Mouse (Mus musculus): ENCODE data around the gene Notch4.

Notch4 gene

DNA sequence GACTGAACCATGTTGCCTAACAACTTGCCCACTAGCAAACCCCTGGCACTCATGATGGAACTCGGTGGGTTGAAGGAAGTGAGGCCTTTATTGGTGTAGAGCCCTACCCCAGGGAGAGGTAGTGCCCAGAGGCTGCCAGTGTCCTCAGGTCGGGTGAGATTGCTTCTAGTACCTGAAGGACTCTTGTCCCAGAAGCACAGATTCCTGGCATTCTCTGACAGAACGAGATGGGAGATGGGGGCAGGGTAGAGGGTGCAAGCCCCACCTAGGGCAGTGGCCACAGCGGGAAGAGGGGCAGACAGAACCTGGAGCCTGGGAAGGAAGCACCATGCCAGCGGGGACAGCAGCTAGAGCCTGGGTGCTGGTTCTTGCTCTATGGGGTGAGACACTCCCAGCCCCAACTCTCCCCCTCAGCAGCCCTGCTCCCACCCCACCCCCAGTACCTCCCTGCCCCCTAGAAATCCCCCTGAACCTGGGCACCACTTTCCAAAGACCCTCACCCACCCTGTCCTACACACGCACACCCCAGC is 33.6 kb downstream of the Notch4 start, which contains the start of gene Ager:
Gene Ager, plus strand, starts transcription at position 297 of the 530 bp plus-strand sequence.
- DNase-seq: no peak

DNA sequence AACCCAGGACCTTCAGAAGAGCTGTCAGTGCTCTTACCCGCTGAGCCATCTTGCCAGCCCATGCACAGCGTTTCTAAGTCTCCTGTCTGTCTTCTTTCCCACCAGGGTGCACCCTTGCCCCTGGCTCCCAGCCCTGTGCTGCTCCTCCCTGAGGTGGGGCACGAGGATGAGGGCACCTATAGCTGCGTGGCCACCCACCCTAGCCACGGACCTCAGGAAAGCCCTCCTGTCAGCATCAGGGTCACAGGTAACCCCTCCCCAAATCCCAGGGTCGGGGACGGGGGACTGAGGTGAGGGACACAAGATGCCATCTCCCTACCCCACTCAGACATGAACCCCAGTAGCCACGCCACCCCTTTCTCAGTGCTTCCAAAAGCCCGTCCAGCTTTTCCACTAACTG is 35.8 kb downstream of the Notch4 start:
- no peak for DNase-seq

DNA sequence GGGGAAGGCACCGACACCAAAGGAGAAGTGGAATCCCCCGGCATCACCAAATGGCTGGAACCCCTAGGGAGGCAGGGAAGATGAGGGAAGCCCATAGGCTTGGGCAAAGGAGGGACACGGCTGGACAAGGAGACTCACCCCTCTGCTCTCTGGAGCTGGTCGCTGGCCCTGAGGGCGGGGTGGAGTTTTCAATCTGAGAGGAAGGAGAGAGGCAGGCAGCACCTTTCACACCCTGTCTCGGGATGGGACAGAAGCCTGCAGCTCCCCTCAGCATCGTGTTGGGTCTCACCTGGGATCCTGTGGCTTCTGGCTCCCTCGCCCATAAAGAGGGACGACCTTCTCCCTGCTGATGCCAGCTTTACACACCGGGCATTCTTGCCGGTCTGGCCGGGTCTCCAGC is 37.7 kb downstream of the Notch4 start:
- DNase-seq: no peak

DNA sequence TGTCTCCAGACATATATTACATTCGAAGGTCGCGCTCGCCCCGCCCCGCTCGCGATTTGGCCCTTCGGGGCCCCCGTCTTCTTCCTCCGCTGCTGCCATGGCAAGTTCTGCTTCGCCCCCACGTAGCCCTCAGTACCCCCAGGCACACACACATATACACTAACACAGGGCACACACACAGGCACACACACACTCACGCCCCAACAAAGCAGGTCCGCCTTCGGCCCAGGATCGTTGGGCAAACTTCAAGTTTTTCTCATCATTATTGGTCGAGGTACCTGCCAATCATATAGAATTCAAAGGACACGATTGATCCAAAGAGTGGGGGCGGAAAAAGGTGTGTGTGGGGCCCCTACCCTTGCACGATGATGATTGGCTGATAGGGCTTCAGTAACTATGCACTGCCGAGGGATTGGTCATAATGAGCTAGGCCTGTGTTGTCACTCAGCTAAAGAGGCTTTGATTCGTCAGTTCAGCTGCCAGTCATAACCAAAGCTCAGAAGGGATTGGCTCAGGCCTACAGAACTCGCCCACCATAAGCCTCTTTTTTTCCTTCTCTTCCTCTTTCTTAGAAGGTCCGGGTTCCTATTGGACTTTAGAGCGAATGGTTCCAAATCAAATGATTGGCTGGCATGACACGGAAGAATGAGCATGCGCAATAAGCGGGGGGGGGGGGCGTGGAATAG is 39.5 kb downstream of the Notch4 start, which contains the start of gene Rnf5:
Gene Rnf5, minus strand, starts transcription at position 316 of the 686 bp plus-strand sequence.
- peak; percentile 100 for DNase-seq

DNA sequence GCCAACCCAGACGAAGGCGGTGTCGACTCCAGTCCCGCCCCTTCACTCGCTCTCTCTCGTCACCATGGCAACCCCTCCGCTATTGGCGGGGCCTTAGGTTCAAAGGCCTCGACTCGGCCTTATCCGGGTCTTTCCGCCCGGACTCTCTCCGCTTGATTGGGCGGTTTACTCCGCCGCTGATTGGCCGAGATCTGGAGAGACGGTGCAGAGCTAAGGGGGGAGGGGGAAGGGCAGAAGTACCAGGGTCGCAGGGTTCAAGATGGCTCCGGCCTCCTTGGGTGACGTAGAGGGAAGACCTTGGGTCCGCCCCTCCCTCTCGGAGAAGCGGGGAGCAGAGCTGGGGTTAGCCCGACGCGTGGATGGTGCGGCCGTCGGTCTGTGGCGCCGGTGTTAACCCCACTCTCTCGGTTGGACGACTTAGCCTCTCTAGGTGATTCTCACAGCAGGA is 40.0 kb downstream of the Notch4 start, which contains the start of gene Agpat1:
Gene Agpat1, plus strand, starts transcription at position 202 of the 448 bp plus-strand sequence.
- peak; percentile 99 to 100 for DNase-seq

DNA sequence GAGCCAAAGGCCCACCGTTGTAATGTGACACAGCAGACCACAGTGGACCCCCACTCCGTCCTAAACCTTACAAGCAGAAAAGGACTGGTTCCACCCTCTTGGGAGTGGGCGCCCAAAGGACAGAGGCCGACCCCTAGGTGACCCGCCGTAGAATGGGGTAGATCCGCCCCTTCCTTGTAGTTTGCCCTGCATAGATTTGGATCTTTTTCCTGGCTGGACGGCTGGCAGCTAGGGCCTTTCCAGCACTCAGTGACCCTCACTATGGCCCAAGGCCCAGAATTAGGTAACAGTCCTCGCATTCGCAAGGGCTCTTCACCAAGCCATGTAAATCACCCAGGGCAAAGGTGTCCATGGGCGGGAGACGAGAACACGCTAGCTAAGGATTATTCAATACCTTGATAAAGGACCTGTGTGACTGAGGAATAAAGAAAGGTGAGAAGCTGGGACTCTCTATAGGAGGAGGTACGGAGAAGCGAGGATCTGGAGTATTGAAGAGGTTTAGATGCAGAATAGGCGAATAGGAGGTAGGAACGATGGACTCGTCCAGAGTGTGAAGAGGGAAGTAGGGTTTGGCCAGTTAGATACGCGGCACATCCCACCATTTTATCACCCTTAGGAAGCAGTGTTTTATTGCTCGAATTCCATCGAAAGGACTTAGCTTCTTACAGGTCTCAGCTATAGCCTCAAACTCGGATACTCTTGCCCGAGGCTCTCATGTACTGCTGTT is 40.6 kb downstream of the Notch4 start:
- DNase-seq: peak; percentile 84 to 90

DNA sequence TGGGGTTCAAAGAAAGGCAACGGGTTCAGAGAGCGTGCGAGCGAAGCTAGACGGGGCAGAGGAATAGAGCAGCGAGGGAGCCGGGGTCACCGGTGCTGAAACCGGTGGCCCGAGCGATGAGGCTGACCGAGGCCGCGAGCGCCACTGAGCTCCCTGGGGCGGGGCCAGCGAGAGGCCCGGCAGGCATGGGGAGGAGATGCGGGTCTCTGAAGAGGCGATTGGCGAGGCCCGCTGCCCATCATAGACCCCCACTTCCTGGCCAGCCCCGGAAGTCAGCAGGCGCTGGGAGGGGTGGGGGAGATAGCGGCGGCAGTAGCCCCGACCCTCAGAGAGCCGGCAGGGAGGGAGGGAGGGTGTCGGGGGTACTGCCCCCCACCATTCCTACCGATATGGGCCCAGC is 41.5 kb downstream of the Notch4 start:
- peak; percentile 96 to 98 for DNase-seq

DNA sequence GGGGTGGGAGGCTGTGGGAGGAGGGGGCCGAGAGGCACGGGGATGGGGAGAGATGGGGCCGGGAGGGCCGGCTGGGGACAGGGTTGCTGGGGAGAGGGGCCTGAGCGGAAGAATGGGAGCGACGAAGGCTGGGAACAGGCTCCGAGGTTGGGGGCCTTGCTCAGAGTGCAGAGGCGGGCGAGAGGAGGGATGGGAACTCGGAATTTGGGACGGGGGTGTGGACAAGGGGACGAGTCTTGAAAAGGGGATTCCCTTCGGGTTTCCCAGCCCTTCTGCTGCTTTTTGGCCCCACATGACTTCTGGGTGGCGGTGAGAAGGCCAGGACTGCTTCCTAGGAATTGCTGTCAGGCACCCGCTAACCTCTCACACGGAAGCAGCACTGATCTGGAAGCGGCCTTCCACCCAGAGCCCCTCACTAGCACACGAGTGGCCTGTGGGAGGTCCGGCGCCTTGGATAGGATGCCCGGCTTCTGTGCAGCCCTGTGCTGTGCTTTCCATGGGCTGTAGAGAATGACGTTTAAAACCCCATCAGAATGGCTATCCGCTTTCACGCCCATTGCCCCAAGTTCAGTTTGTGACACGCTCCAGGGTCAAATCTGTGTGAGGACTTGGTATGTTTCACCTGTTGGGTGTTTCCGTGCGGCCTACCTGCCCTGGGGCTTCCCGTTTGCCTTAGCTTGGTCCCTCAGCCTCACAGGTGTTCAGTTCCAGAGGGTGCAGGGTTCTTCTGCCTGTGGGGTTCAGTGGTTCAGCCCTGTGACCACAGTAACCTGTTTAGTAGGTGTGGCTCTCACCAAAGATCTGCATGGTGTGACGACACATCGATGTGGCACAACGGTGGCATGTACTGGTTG is 42.3 kb downstream of the Notch4 start:
- DNase-seq: no peak

DNA sequence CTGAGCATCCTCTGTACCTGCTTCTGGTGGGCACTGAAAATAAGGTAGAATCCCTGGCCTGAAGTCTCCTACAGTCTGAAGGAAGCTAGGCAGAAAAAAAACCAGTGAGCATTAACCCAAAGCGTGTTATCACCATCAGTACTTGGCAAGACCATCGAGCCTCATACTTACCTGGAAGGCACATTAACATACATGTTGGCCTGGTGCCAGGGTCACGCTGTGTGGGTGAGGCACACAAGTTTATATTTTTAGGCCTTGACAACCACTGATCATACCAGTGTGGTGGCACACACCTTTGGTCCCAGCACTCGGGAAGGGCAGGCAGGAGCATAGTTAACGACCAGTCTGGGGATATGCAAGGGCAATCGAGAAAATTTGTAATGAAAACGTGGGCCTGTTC is 43.9 kb downstream of the Notch4 start:
- no peak for DNase-seq

DNA sequence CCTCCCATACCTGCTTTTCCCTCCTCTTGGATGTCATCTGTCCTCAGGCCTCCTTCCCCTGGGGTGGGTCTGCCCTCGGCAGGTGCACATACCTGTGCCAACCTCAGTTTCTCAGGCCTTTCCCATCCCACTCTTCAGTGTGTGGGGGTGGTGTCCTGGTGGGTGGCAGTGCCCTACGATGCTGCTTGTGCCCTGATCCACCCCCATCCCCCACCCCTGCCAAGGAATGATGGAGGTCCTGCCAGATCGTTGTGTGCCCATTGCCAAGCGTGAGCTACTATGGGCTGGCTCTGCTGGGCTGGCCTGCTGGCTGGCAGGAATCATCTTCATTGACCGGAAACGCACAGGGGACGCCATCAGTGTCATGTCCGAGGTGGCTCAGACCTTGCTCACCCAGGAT is 47.0 kb downstream of the Notch4 start:
- DNase-seq: no peak

DNA sequence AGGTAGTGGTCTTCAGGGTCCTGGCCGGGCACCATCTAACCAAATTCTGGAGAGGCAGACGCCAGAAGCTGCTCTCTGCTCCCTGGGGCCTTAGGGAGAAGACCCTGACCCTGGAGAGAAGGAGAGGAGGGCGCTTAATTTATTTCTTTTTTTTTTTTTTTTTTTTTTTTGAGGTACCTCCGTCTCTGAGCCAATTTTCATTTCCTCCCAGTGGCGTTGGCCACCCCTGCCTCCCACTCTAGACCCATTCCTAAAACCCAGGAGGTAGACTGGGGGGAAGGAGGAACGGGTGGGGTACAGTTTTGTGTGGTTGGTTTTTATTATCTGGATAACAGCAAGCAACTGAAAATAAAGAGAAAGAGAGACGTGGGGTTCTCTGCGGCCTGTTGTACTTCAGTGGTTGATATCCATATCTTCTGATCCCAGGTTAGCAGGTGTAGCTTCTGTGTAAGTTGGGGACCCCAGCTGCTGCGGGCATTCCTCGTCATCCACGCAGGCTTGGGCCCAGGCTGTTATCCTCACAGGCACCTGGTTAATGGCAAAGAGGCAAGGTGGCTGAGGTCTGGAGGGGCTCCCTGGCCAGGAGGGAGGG is 49.1 kb downstream of the Notch4 start:
- no peak for DNase-seq

DNA sequence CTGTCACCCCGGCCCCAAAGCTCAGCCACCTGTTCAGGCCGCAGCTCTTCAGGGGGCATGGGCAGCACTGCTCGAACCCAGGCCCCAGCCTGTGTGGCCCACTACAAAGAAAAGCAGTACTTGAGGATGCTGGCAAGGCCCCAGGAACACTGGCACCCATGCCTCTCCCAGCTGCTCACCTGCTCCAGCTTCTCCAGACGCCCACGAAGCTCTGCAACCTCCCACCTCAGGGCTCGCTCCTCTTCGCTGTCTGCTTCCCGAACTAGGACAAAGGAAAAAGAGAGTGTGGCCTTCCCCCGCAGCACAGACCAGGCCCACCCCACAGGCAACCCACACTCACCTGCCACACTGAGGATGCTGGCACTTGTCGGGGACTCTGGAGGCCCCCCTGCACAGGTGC is 49.8 kb downstream of the Notch4 start:
- DNase-seq: no peak

DNA sequence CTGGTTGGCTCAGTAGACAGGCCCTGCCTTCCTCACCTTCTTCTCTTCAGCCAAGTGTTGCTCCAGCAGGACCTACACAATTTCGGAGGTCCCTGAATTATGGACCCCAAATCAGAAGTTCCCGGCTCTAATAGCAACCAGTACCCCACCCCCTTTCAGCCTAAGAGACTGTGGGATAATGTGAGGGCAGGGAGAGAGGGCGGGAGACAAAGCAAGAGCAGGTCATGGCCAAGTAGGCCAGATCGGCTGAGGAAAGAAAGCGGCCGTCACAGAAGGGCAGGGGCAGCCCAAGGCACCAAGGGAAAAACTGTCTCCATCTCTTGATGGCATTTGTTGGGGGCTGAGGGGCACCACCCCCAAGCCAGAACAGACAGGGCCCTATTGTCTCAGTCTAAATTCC is 51.8 kb downstream of the Notch4 start, which contains the start of gene Egfl8:
Gene Egfl8, minus strand, starts transcription at position 101 of the 400 bp plus-strand sequence.
- DNase-seq: no peak

DNA sequence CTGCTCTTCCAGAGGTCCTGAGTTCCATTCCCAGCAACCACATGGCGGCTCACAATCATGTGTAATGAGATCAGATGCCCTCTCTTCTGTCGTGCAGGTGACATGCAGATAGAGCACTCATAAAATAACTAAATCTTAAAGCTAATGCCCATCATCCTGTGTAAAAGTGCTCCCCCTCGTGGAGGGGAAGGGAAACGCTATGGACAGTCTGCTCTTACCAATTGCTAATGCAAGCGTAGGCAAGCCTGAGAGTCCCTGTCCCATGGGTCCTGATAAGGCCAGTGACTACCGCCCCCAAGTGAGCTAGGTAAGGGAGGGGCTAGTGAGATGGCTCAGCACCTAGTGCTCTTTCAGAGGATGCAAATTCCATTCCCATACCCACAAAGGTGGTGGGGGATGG is 54.9 kb downstream of the Notch4 start:
- DNase-seq: peak; percentile 59 to 80

DNA sequence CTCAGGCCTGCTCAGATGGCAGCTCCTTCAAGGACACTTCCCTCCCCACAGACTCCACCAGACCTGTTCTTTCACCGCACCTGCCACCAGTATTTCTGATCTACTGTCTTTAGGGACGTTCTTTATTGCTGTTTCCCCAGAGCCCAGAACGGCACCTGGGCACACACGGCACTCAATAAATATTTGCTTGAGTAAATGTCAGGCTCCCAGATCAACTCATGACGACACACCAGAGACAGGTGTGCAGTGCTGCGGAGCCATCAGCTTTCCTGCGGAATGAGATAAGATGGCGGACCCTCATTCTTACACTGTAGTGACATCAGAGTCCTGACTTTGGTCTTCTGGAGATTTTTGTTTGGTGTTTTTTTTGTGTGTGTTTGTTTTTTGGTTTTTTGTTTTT is 56.9 kb downstream of the Notch4 start:
- no peak for DNase-seq

DNA sequence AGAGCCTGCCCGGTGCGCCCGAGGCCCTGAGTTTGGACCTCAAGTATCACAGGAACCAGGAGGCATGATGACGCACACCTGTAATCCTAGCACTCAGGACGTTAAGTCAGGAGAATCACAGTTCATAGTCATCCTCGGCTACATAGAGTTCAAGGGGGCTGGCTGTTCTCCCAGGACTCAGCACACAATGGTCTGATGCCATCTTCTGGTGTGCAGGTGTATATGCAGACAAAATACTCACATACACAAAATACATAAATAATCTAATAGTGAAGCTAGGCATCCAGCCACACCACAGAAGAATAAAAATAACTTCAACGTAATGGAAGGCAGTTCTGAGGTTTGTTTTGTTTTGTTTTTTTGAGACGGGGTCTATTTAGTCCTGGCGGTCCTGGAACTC is 59.1 kb downstream of the Notch4 start:
- no peak for DNase-seq

DNA sequence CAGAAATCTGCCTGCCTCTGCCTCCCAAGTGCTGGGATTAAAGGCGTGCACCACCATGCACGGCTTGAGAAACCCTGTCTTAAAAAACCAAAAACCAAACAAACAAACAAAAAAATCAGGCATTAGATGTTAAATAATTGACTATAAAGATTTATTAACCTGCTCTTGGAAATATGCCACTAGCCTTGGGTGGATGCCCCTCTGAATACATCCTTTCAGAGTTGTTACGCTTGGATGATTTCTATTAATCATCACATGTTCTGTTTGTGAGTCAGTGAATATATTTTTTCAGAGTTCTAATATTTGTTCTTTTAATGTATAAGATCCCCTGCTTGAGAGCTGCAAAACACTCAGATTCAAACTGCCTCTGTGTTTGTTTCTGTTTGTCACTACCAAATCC is 60.9 kb downstream of the Notch4 start:
- no peak for DNase-seq

DNA sequence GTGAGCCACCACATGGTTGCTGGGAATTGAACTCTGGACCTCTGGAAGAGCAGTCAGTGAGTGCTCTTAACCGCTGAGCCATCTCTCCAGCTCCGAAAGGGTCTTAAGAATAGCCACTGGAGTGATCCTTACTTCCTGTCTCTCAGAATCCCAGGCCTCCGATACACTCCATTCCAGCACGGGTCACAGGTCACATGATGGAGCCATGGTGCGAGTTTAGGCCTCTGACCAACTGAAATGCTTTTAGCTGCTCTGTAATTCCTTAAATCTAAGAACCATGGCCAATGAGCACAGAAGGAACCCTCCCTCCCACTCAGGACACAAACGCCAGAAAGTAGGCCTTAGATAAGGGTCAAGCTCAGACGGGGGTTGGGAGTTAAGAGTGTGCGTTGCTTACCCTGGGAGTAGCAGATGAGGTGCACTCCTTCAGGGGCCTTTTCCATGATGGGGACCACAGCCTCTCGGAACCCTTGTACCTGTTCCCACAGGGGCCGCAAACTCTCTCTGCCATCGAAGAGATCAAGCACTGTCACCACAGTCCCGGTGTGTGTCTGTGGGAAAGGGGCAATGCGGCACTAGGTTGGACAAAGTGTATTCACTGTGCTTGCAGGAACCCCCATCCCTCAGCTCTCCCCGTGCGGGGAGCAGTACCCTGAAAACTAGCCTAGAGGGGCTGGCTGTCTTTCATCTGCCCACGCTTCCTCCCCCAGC is 62.1 kb downstream of the Notch4 start:
- DNase-seq: no peak

DNA sequence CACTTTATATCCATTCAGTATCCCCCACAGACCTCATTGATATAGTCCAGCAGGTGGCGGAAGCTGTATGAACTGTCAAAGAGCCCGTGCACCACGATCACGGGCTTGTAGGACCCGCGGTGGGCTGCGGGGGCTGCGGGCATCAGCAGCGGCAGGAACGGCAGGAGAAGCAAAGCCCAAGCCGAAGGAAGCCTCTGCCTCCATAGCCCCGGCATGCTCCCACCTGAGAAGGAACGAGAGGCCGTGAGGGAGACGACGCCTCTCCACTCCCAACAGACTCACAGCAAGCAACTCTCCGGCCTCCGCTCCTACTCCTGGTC is 62.7 kb downstream of the Notch4 start:
- DNase-seq: no peak

DNA sequence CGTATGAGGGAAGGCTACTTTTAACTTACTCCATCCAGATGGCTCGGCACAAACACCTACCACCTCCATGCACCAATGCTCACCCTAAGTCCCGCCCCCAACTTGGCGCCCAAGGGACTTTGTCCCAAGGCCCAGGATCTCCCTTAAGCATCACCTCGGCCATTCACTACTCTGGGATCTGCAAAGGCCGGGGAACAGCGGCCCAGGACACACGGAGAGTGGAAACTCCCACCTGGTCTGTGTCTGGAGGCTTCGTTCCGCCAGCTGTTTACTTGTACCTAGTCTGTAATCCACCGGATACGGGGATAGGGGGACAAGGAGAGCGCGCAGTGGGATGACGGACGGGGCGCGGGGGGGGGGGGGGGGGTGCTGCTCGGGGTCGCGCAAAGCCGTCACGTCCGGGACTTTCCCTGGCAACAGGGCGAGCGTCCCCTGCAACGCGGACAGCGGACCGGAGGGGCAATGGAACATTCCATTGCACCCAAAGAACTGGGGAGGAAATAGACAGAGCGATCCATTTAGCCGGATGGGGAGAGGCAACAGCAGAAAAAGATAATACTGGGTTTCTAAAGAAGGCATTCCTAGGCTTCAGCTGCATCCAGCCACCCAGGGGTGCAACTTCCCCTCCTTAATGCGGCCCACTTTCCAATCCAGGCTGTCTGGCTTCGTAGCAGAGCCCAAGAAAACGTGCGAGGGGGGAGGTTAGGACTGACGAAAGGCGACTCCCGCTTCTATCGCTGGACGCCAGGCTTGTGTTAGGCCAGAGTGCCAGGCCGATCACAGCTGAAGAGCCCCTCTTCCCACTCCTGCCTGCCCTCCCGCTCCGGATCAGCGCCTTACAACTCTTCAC is 63.2 kb downstream of the Notch4 start:
- peak; percentile 91 to 92 for DNase-seq
